Mouse (Mus musculus): Measurements from ENCODE around the gene Atp9a.

GRCm38 (mm10) chr2:168718267-168718666, 23.9 kb downstream of the Atp9a start:
- TF ChIP-seq POLR2A (IDR thresholded peaks at IDR 0.05; ENCODE audit: low read depth, low read length): no peak
- TF ChIP-seq CTCF (IDR thresholded peaks at IDR 0.05; ENCODE audit: borderline replicate concordance, insufficient read depth, low read length): no peak
